Mouse (Mus musculus): ENCODE results near the gene Rubcn.

- TF ChIP-seq POLR2A (IDR thresholded peaks at IDR 0.05; ENCODE audit: low read depth, low read length) = no peak
- TF ChIP-seq CTCF (IDR thresholded peaks at IDR 0.05; ENCODE audit: extremely low read depth, insufficient read length, insufficient replicate concordance, low read depth, low read length) = no peak
Measured at GRCm38 (mm10) chr16:32906186-32906585, 28.6 kb upstream of the Rubcn start.
